Mouse (Mus musculus): ENCODE data around the gene Aifm1.

DNA sequence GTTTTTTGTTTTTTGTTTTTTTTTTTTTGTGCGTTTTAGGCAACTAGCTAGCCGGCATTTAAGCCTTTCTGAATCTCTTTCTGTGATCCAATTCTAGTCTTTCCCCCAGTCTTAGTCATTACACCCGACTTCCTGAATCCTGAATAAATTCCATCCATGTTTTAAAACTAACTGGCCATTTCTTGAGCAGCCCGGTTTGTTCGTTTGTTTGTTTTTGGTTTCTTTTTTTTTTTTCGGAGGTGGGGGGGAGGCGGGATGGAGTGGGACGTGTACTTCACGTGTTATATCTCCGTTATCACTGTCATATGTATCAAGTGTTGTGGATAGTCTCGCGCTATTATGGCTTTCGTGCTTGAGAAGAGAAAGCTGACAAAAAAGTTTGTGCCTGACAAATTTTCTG lies 461 bp upstream of the Aifm1 start:
- TF ChIP-seq CTCF (IDR thresholded peaks at IDR 0.05; ENCODE audit: low read depth, low read length) (no peak), GATA1 (IDR thresholded peaks at IDR 0.05; ENCODE audit: borderline replicate concordance, low read length) (no peak), TAL1 (conservative IDR thresholded peaks at IDR 0.05; ENCODE audit: low read depth, low read length) (no peak), GATA2 (IDR thresholded peaks at IDR 0.05; ENCODE audit: borderline replicate concordance, low read depth, low read length) (no peak), POLR2AphosphoS5 (IDR thresholded peaks at IDR 0.05; ENCODE audit: insufficient replicate concordance, low read depth, low read length) (no peak)

Data from G1E (cell line).